Mouse (Mus musculus): Measurements from ENCODE around the gene Rreb1. TPM values are rescaled to one million over a fixed set of nuclear protein-coding genes. Genes with fewer than 3 reads are reported as not detected.
A peak's percentile ranks its signal among the peaks of the same experiment; 100 is the strongest.

Gene Rreb1
- polyA plus RNA-seq, 1 experiment: 6.0 TPM

DNA sequence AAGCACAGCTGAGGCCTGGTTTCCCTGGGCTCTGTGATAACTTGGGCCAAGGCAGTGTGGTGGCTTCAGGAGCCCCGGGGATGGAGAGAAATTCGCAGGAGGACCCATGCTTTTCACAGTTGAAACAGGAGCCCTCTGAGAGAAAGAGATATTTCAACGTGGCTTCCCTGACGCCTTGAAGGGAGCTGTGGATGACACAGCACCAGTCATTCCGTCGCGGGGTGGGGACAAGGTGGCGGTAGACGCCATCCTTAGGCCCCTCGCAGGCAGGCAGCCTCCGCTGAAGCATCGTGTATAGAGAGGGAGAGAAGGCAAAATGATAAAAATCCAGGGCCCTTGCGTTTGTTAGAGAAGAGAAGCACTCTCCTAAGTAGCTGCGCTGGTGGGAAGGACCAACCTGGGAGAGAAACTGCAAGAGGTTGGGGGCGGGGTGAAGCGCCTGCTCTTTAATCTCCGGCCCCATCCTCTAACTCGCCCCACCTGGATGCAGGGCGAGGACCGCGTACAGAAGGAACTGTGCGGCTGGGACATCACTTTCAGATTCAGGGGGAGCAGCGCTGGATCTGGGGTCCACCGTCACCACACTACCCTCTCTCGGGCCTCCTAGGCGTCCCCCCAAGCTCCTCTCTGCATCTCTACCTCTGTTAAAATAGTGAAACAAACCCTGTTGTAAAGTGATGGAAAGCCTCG is 46.9 kb downstream of the Rreb1 start:
- TF ChIP-seq MAX (IDR thresholded peaks at IDR 0.05) (no peak), USF1 (IDR thresholded peaks at IDR 0.05; ENCODE audit: low read depth) (no peak), CEBPB (IDR thresholded peaks at IDR 0.05; ENCODE audit: low read depth) (no peak), MYOG (IDR thresholded peaks at IDR 0.05; ENCODE audit: control insufficient read depth, extremely low read depth, insufficient read length) (no peak), MYOD1 (IDR thresholded peaks at IDR 0.05; ENCODE audit: control insufficient read depth, insufficient read length, low read depth) (no peak), CTCF (IDR thresholded peaks at IDR 0.05; ENCODE audit: control insufficient read depth, insufficient read depth, insufficient read length) (no peak), FOSL1 (IDR thresholded peaks at IDR 0.05; ENCODE audit: insufficient read depth, low read length, poor library complexity, severe bottlenecking) (no peak)
- Histone ChIP-seq H3K27me3 (ENCODE audit: control insufficient read depth, insufficient read depth, insufficient read length) (no peaks in the 10 kb centered on the region), H3K36me3 (ENCODE audit: control insufficient read depth, insufficient read depth) (no peaks in the 10 kb centered on the region)

GRCm38 (mm10) chr13:37825646-37826280 is 47.6 kb downstream of the Rreb1 start:
- Histone ChIP-seq H3ac (ENCODE audit: control insufficient read depth, insufficient read length, low read depth) (peak overlapping the region; percentile 97), H3K27me3 (ENCODE audit: control insufficient read depth, insufficient read depth, insufficient read length) (no peaks in the 10 kb centered on the region), H3K79me3 (ENCODE audit: low read depth) (peaks cover 33% of the 10 kb centered on the region), H3K4me3 (ENCODE audit: insufficient read depth, poor library complexity, severe bottlenecking) (peak overlapping the region; percentile 75), H3K36me3 (ENCODE audit: control insufficient read depth, insufficient read depth) (no peaks in the 10 kb centered on the region), H3K79me2 (ENCODE audit: control insufficient read depth, insufficient read depth) (peaks cover 47% of the 10 kb centered on the region)
- TF ChIP-seq USF1 (IDR thresholded peaks at IDR 0.05; ENCODE audit: low read depth) (peak; percentile 84), FOSL1 (IDR thresholded peaks at IDR 0.05; ENCODE audit: insufficient read depth, low read length, poor library complexity, severe bottlenecking) (no peak)

More for the DNA sequence above, 46.9 kb downstream of the Rreb1 start:
- peaks cover 26% of the 10 kb centered on the region for H3K79me3 ChIP-seq (ENCODE audit: low read depth)
- H3K4me3 ChIP-seq (ENCODE audit: insufficient read depth, poor library complexity, severe bottlenecking): no peak overlapping the region
- peak overlapping the region; percentile 97 for H3ac ChIP-seq (ENCODE audit: control insufficient read depth, insufficient read length, low read depth)
- peaks cover 40% of the 10 kb centered on the region for H3K79me2 ChIP-seq (ENCODE audit: control insufficient read depth, insufficient read depth)

DNA sequence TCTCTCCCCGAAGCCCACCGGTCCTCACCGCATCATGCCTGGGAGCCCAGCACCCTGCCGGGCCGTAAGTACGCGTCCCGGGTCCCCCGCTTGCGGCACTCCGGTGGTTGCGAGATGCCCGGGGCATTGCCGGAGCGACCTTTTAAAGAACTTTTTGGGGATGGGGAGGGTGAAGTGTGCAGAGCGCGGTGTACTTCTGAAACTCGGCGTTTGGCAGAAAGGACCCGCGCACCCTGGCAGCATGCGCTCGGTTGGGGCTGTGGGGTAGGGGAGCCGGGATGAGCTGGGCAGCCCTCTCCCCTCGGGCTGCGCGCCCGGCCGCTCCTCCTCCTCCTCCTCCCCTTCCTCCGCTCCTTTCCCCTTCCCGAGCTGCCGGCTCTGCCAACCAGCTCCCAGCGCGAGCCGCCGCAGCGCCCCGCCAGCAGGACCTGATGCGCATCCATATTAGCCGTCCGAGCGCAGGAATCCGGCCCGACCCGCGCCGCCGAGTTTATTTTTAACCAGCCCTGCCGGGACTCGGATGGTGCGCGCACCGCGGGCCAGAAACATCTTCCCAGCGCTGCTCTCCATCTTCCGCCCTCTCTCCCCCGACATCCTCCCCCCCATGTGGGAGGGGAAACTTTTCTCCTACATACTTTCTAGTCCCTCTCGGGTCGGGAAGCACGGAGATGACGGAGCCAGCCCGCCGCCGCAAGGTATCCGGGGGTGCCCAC is 48.2 kb downstream of the Rreb1 start:
- no peaks in the 10 kb centered on the region for H3K36me3 ChIP-seq (ENCODE audit: control insufficient read depth, insufficient read depth)
- peaks cover 39% of the 10 kb centered on the region for H3K79me3 ChIP-seq (ENCODE audit: low read depth)
- H3K79me2 ChIP-seq (ENCODE audit: control insufficient read depth, insufficient read depth): peaks cover 53% of the 10 kb centered on the region
- no peak for TF ChIP-seq USF1 (IDR thresholded peaks at IDR 0.05; ENCODE audit: low read depth)
- no peak for TF ChIP-seq CTCF (IDR thresholded peaks at IDR 0.05; ENCODE audit: control insufficient read depth, insufficient read depth, insufficient read length)
- TF ChIP-seq MAX (IDR thresholded peaks at IDR 0.05): no peak
- TF ChIP-seq CEBPB (IDR thresholded peaks at IDR 0.05; ENCODE audit: low read depth): no peak
- no peak for TF ChIP-seq FOSL1 (IDR thresholded peaks at IDR 0.05; ENCODE audit: insufficient read depth, low read length, poor library complexity, severe bottlenecking)
- no peak for TF ChIP-seq MYOG (IDR thresholded peaks at IDR 0.05; ENCODE audit: control insufficient read depth, extremely low read depth, insufficient read length)
- no peak for TF ChIP-seq MYOD1 (IDR thresholded peaks at IDR 0.05; ENCODE audit: control insufficient read depth, insufficient read length, low read depth)
- H3K4me3 ChIP-seq (ENCODE audit: insufficient read depth, poor library complexity, severe bottlenecking): peak overlapping the region; percentile 75
- H3K27me3 ChIP-seq (ENCODE audit: control insufficient read depth, insufficient read depth, insufficient read length): no peaks in the 10 kb centered on the region
- peak overlapping the region; percentile 97 for H3ac ChIP-seq (ENCODE audit: control insufficient read depth, insufficient read length, low read depth)

GRCm38 (mm10) chr13:37826994-37827262 is 48.7 kb downstream of the Rreb1 start:
- TF ChIP-seq MAX (IDR thresholded peaks at IDR 0.05) (no peak), CTCF (IDR thresholded peaks at IDR 0.05; ENCODE audit: control insufficient read depth, insufficient read depth, insufficient read length) (no peak), FOSL1 (IDR thresholded peaks at IDR 0.05; ENCODE audit: insufficient read depth, low read length, poor library complexity, severe bottlenecking) (no peak), MYOG (IDR thresholded peaks at IDR 0.05; ENCODE audit: control insufficient read depth, extremely low read depth, insufficient read length) (no peak), MYOD1 (IDR thresholded peaks at IDR 0.05; ENCODE audit: control insufficient read depth, insufficient read length, low read depth) (no peak), USF1 (IDR thresholded peaks at IDR 0.05; ENCODE audit: low read depth) (no peak), CEBPB (IDR thresholded peaks at IDR 0.05; ENCODE audit: low read depth) (no peak)
- Histone ChIP-seq H3K27me3 (ENCODE audit: control insufficient read depth, insufficient read depth, insufficient read length) (no peaks in the 10 kb centered on the region), H3K79me3 (ENCODE audit: low read depth) (peaks cover 44% of the 10 kb centered on the region), H3K79me2 (ENCODE audit: control insufficient read depth, insufficient read depth) (peaks cover 58% of the 10 kb centered on the region), H3K36me3 (ENCODE audit: control insufficient read depth, insufficient read depth) (no peaks in the 10 kb centered on the region), H3K4me3 (ENCODE audit: insufficient read depth, poor library complexity, severe bottlenecking) (peak overlapping the region; percentile 75), H3ac (ENCODE audit: control insufficient read depth, insufficient read length, low read depth) (peak overlapping the region; percentile 97)

GRCm38 (mm10) chr13:37827263-37827995 is 49.2 kb downstream of the Rreb1 start:
- peak overlapping the region; percentile 97 for H3ac ChIP-seq (ENCODE audit: control insufficient read depth, insufficient read length, low read depth)
- no peaks in the 10 kb centered on the region for H3K36me3 ChIP-seq (ENCODE audit: control insufficient read depth, insufficient read depth)
- TF ChIP-seq CEBPB (IDR thresholded peaks at IDR 0.05; ENCODE audit: low read depth) (no peak), MYOG (IDR thresholded peaks at IDR 0.05; ENCODE audit: control insufficient read depth, extremely low read depth, insufficient read length) (no peak), FOSL1 (IDR thresholded peaks at IDR 0.05; ENCODE audit: insufficient read depth, low read length, poor library complexity, severe bottlenecking) (no peak), CTCF (IDR thresholded peaks at IDR 0.05; ENCODE audit: control insufficient read depth, insufficient read depth, insufficient read length) (no peak), MAX (IDR thresholded peaks at IDR 0.05) (no peak), USF1 (IDR thresholded peaks at IDR 0.05; ENCODE audit: low read depth) (no peak), MYOD1 (IDR thresholded peaks at IDR 0.05; ENCODE audit: control insufficient read depth, insufficient read length, low read depth) (no peak)
- H3K79me2 ChIP-seq (ENCODE audit: control insufficient read depth, insufficient read depth): peaks cover 63% of the 10 kb centered on the region
- no peaks in the 10 kb centered on the region for H3K27me3 ChIP-seq (ENCODE audit: control insufficient read depth, insufficient read depth, insufficient read length)
- peak overlapping the region; percentile 75 for H3K4me3 ChIP-seq (ENCODE audit: insufficient read depth, poor library complexity, severe bottlenecking)
- H3K79me3 ChIP-seq (ENCODE audit: low read depth): peaks cover 49% of the 10 kb centered on the region

All from C2C12 (cell line).